Comparison of ENCODE assay signal across 14 mouse cellular contexts in the genomic region with DNA sequence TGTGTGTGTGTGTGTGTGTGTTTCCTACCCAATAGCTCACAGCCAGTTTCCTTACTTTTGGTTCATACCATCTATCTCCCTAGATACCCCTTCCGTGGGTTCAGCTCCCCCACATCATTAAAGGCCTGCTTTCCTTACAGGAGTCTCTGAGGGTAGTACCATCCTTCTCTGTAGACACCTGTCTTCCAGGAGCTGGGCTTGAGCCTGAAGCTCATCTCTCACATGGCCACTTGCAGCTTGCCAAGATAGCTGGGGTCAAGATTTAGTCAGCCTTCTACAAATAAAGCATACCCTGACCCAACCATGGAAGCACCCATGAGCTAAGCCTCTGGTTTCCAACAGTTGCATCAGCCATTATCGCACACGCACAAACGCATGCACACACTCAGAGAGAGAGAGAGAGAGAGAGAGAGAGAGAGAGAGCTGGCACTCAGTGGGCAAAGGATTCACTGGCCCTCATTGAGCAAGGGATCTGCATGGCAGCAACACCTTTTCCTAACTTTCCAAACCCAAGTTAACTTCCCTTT.
"Had no signal": no experiment of that assay in that cellular context is flagged by ENCODE, and none has a peak within 500 bp of the region (broad histone marks: within the 10 kb centered on the region; RNA-seq: fewer than 3 reads in every experiment).

No protein-coding gene starts in this region.

- H3K4me3 ChIP-seq: kidney, embryonic 15.5 days; limb, embryonic 15.5 days; liver, embryonic 12.5 days; megakaryocyte, embryonic 14.5 days; midbrain, embryonic 15.5 days had no signal

- DNase-seq: kidney, adult 2 months; kidney, postnatal 14 days; layer of hippocampus, postnatal 36 days; lung, embryonic 14.5 days; lung, postnatal 10 days; right cerebral cortex, adult 18-20 months; right cerebral cortex, postnatal 25 days; thymus, postnatal 36 days had no signal

- H3K36me3 ChIP-seq: kidney, embryonic 15.5 days; limb, embryonic 15.5 days; liver, embryonic 12.5 days; midbrain, embryonic 15.5 days had no signal

- H3K9me3 ChIP-seq: kidney, embryonic 15.5 days; limb, embryonic 15.5 days; liver, embryonic 12.5 days; midbrain, embryonic 15.5 days had no signal

- H3K4me2 ChIP-seq: kidney, embryonic 15.5 days; limb, embryonic 15.5 days; liver, embryonic 12.5 days; lung, embryonic 14.5 days; midbrain, embryonic 15.5 days had no signal

- H3K9ac ChIP-seq: kidney, embryonic 15.5 days; limb, embryonic 15.5 days; liver, embryonic 12.5 days; lung, embryonic 14.5 days; midbrain, embryonic 15.5 days had no signal

- H3K27me3 ChIP-seq: limb, embryonic 15.5 days; liver, embryonic 12.5 days had no signal

- H3K4me1 ChIP-seq: limb, embryonic 15.5 days; liver, embryonic 12.5 days had no signal

- H3K27ac ChIP-seq: kidney, embryonic 15.5 days; limb, embryonic 15.5 days; liver, embryonic 12.5 days; macrophage; midbrain, embryonic 15.5 days had no signal

- ATAC-seq: liver, embryonic 12.5 days; midbrain, embryonic 15.5 days had no signal
